ENCODE assay signal across 16 mouse cellular contexts in the genomic region with DNA sequence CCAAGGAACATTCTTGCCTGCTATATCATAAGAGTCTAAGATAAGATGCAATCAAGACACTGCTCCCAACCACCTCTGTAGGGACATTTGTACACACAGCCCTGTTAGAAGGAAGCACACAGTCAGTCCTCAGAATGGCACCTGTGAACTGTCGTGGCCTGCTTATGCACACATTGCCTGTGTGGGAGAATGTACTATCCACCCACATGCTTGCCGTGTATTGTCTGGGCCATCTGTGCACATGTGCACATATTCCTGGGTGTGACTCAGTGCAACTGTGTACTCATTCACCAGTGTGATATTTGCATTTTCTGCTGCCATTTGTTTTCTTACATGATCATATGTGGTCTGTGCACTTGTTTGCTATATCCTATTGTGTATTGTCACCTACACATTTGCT.
DNase-seq lines count a peak whose midpoint lies in the region.
"Had no signal": no experiment of that assay in that cellular context is flagged by ENCODE, and none has a peak within 500 bp of the region (broad histone marks: within the 10 kb centered on the region; RNA-seq: fewer than 3 reads in every experiment).

No protein-coding gene starts in this region.

- intact Hi-C loops in gastrocnemius, postnatal 36 days (cut with DNase I) = loop anchor here (10.0 kb wide), 1 partner anchor 800 kb away; no protein-coding TSS in a partner anchor

- peak; percentile 5 to 9 for DNase-seq in right cerebral cortex, adult 2 months (ENCODE audit: low spot score in 2 of 2)
- DNase-seq in right cerebral cortex, adult 18-20 months = no peak
- peak; percentile 27 to 28 for DNase-seq in layer of hippocampus, adult 8-10 months (ENCODE audit: low spot score in 2 of 2)
- peak; percentile 28 for DNase-seq in naive thymus-derived CD4-positive, alpha-beta T cell, adult 2 months (ENCODE audit: low read depth)
- peak; percentile 52 to 68 for DNase-seq in thymus, postnatal 36 days
- no peak for DNase-seq in retina, embryonic 14.5 days (ENCODE audit: low spot score)
- DNase-seq in lung, adult 18-20 months = no peak
- DNase-seq in gastrocnemius, postnatal 36 days = no peak
- DNase-seq: adrenal gland, adult 2 months; adrenal gland, postnatal 36 days; cerebellum, adult 8-10 months; cerebellum, postnatal 25 days; gastrocnemius, postnatal 10 days; kidney, adult 11 months; kidney, postnatal 4 days; lung, postnatal 36 days had no signal

Comparison
In these comparisons a context has a peak if more than half of its experiments do, and no peak if none do; other contexts are left out.
1. DNase-seq: peak in right cerebral cortex, adult 2 months (2 of 2), layer of hippocampus, adult 8-10 months (2 of 2), naive thymus-derived CD4-positive, alpha-beta T cell, adult 2 months (single experiment) and thymus, postnatal 36 days (2 of 2); none in right cerebral cortex, adult 18-20 months (single experiment), retina, embryonic 14.5 days (single experiment), lung, adult 18-20 months (0 of 2) and gastrocnemius, postnatal 36 days (0 of 2).